Mouse (Mus musculus) heart, adult 2 months (tissue): ENCODE measurements around the gene Gm21663. TPM values are rescaled to one million over a fixed set of nuclear protein-coding genes. Genes with fewer than 3 reads are reported as not detected.

Experiments used
- DNase-seq, 2 experiments: peaks; one replicate each; pipeline ENCODE4 v3.0.0; 2021
- H3K27ac ChIP-seq: fragments of 200-600 bp; 2 replicates; pipeline ENCODE4 v1.8.1; 2022
- H3K27me3 ChIP-seq: fragments of 200-500 bp; 2 replicates; pipeline ENCODE4 v1.6.1; 2012; ENCODE audit warnings: mild to moderate bottlenecking, low read length, inconsistent platforms, mixed read lengths; ENCODE audit not compliant: control insufficient read depth, insufficient read depth
- H3K36me3 ChIP-seq: fragments of 200-500 bp; 2 replicates; pipeline ENCODE4 v1.6.1; 2012; ENCODE audit warnings: low read length, inconsistent platforms; ENCODE audit not compliant: control insufficient read depth, insufficient read depth
- H3K4me1 ChIP-seq: fragments of 200-500 bp; 2 replicates; pipeline ENCODE4 v1.6.1; 2011; ENCODE audit warnings: low read length; ENCODE audit not compliant: control insufficient read depth, insufficient read depth
- H3K4me3 ChIP-seq: fragments of 200-600 bp; 2 replicates; pipeline ENCODE4 v1.8.1; 2022
- H3K79me2 ChIP-seq: fragments of 200-500 bp; replicated peaks from 2 replicates; pipeline ENCODE4 v1.6.1; 2012; ENCODE audit warnings: mild to moderate bottlenecking, inconsistent platforms, low read length, moderate library complexity, mixed read lengths; ENCODE audit not compliant: control insufficient read depth, insufficient read depth
- H3K9ac ChIP-seq: fragments of 200-500 bp; 2 replicates; pipeline ENCODE4 v1.6.1; 2012; ENCODE audit warnings: low read depth, mild to moderate bottlenecking, control low read depth, inconsistent platforms, low read length, mixed read lengths
- CTCF ChIP-seq: fragments of 200-600 bp; IDR thresholded peaks from 2 replicates; pipeline ENCODE4 v1.8.1; 2022; ENCODE audit warnings: antibody characterized with exemption, mild to moderate bottlenecking, moderate library complexity
- EP300 ChIP-seq: fragments of 200-500 bp; IDR thresholded peaks from 2 replicates; pipeline ENCODE4 v1.6.1; 2011; ENCODE audit warnings: low read depth, low read length, control low read depth; ENCODE audit not compliant: insufficient read depth
- POLR2A ChIP-seq: fragments of 200-500 bp; IDR thresholded peaks from 2 replicates; pipeline ENCODE4 v1.6.1; 2011; ENCODE audit warnings: mild to moderate bottlenecking, low read depth, low read length, control low read depth; ENCODE audit not compliant: insufficient read depth
- WGBS: fragments of 180-500 bp; shearing (Covaris S2); methylation state at CpG from one replicate; pipeline ENCODE4 v1.1.7; 2018; 5-methylcytosine and 5-hydroxymethylcytosine counted together
- intact Hi-C: fragments of 180-260 bp; cut with DNase I; formaldehyde crosslinking; loops from one replicate; pipeline ENCODE4 v1.15.1; 2025
- polyA plus RNA-seq: library from polyadenylated mRNA; depleted of rRNA; stranded (reverse); fragments of >200 nt; gene quantifications from 2 replicates; pipeline ENCODE4 v1.2.3, GENCODE M21; 2012; rRNA removed
- total RNA-seq, 2 experiments: library from RNA; stranded (reverse); gene quantifications; 2 replicates each; pipeline ENCODE4 v1.2.3; 2021

Gm21663 gene
- total and polyA plus RNA-seq, 3 experiments = not detected

- intact Hi-C loops = no loop called here
- Histone ChIP-seq H3K4me3 (no peak overlapping the region), H3K4me1 (no peaks in the 10 kb centered on the region), H3K36me3 (no peaks in the 10 kb centered on the region), H3K79me2 (no peaks in the 10 kb centered on the region), H3K9ac (no peak overlapping the region), H3K27me3 (no peaks in the 10 kb centered on the region), H3K27ac (no peak overlapping the region)
- peak; percentile 26 to 57 for DNase-seq
- WGBS = 50% methylated on average over 1 of the region's 1 CpGs
- TF ChIP-seq EP300 = no peak
- TF ChIP-seq CTCF = peak; percentile 47
Observed at GRCm38 (mm10) chr5:25891321-25891720, 50.9 kb downstream of the Gm21663 start.

GRCm38 (mm10) chr5:25889746-25890382 is 52.3 kb downstream of the Gm21663 start:
- no peaks in the 10 kb centered on the region for H3K27me3 ChIP-seq
- H3K9ac ChIP-seq = no peak overlapping the region
- no peak overlapping the region for H3K27ac ChIP-seq
- no peaks in the 10 kb centered on the region for H3K4me1 ChIP-seq
- no peaks in the 10 kb centered on the region for H3K36me3 ChIP-seq
- 33% methylated on average over 3 of the region's 3 CpGs for WGBS
- no peak overlapping the region for H3K4me3 ChIP-seq
- intact Hi-C loops = no loop called here
- H3K79me2 ChIP-seq = no peaks in the 10 kb centered on the region
- no peak for TF ChIP-seq CTCF
- TF ChIP-seq POLR2A = no peak
- TF ChIP-seq EP300 = no peak
- DNase-seq = no peak

- TF ChIP-seq POLR2A = no peak
- TF ChIP-seq EP300 = no peak
- TF ChIP-seq CTCF = no peak
- Histone ChIP-seq H3K9ac (no peak overlapping the region), H3K4me3 (no peak overlapping the region), H3K27me3 (no peaks in the 10 kb centered on the region), H3K27ac (no peak overlapping the region), H3K4me1 (no peaks in the 10 kb centered on the region), H3K36me3 (no peaks in the 10 kb centered on the region), H3K79me2 (no peaks in the 10 kb centered on the region)
- 76% methylated on average over 3 of the region's 3 CpGs for WGBS
- DNase-seq = no peak
- intact Hi-C loops = no loop called here
Observed at GRCm38 (mm10) chr5:25886708-25887107, 55.5 kb downstream of the Gm21663 start.

Other genes starting within 250 kb of the Gm21663 start
- gene Xrcc2, start 236.6 kb downstream of the Gm21663 start, total RNA-seq = 1 to 10 TPM; 4.8 to 7.3 TPM
- gene Xrcc2, start 236.6 kb downstream of the Gm21663 start, polyA plus RNA-seq = 3.0 and 6.6 TPM in 2 replicates
- 10 to 100 TPM; 33.7 to 46.8 TPM for gene Actr3b, start 182.4 kb downstream of the Gm21663 start, total RNA-seq
- 28.3 and 28.5 TPM in 2 replicates for gene Actr3b, start 182.4 kb downstream of the Gm21663 start, polyA plus RNA-seq
- not detected for gene Gm21671, start 12.0 kb upstream of the Gm21663 start, total RNA-seq
- not detected in 2 replicates for gene Gm21671, start 12.0 kb upstream of the Gm21663 start, polyA plus RNA-seq
- gene Gm21680, start 30.3 kb upstream of the Gm21663 start, total RNA-seq = not detected
- not detected in 2 replicates for gene Gm21680, start 30.3 kb upstream of the Gm21663 start, polyA plus RNA-seq
- gene Gm21698, start 46.3 kb upstream of the Gm21663 start, total RNA-seq = not detected
- not detected in 2 replicates for gene Gm21698, start 46.3 kb upstream of the Gm21663 start, polyA plus RNA-seq
- gene Gm1979, start 62.4 kb upstream of the Gm21663 start, total RNA-seq = not detected
- gene Gm1979, start 62.4 kb upstream of the Gm21663 start, polyA plus RNA-seq = not detected in 2 replicates
- gene Gm5862, start 80.5 kb upstream of the Gm21663 start, total RNA-seq = not detected
- not detected in 2 replicates for gene Gm5862, start 80.5 kb upstream of the Gm21663 start, polyA plus RNA-seq
- not detected for gene Speer4a, start 97.2 kb upstream of the Gm21663 start, total RNA-seq
- gene Speer4a, start 97.2 kb upstream of the Gm21663 start, polyA plus RNA-seq = not detected in 2 replicates
- not detected for gene Gm7347, start 116.2 kb upstream of the Gm21663 start, total RNA-seq
- 0.06 TPM in 1 of 2 replicates, not detected in the other for gene Gm7347, start 116.2 kb upstream of the Gm21663 start, polyA plus RNA-seq
- not detected for gene Gm10471, start 146.9 kb upstream of the Gm21663 start, total RNA-seq
- not detected in 2 replicates for gene Gm10471, start 146.9 kb upstream of the Gm21663 start, polyA plus RNA-seq
- not detected for gene 5031410I06Rik, start 163.0 kb upstream of the Gm21663 start, total RNA-seq
- gene 5031410I06Rik, start 163.0 kb upstream of the Gm21663 start, polyA plus RNA-seq = not detected in 2 replicates
- not detected for gene Gm10220, start 179.0 kb upstream of the Gm21663 start, total RNA-seq
- not detected in 2 replicates for gene Gm10220, start 179.0 kb upstream of the Gm21663 start, polyA plus RNA-seq